Mouse (Mus musculus) heart, adult 2 months (tissue): ENCODE measurements around the gene Gm5662.

ENCODE experiments used
- CTCF ChIP-seq: fragments of 200-600 bp; IDR thresholded peaks from 2 replicates; pipeline ENCODE4 v1.8.1; 2022; ENCODE audit warnings: antibody characterized with exemption, mild to moderate bottlenecking, moderate library complexity
- POLR2A ChIP-seq: fragments of 200-500 bp; IDR thresholded peaks from 2 replicates; pipeline ENCODE4 v1.6.1; 2011; ENCODE audit warnings: mild to moderate bottlenecking, low read depth, low read length, control low read depth; ENCODE audit not compliant: insufficient read depth

DNA sequence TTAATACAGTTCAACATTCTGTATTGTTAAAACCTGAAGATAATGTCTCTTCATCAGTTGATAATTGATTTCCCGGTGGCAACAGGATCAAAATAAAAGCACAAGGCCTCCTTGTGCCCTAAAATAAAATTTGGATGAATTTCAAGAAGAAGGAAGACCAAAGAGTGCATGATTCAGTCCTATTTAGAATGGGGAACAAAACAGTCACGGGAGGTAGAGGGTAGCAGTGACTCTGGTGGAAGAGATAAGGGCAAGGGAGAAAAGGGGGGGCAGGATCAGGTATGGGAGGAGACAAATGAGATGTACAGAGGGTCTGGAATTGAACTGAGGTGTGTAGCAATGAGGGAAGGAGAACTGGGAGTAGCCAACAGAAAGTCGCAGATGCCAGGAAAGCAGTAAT, 40.3 kb upstream of the Gm5662 start:
- no peak for TF ChIP-seq POLR2A
- no peak for TF ChIP-seq CTCF
